Mouse (Mus musculus) intestine, embryonic 15.5 days (tissue): Measurements from ENCODE around the gene Plekhg2. TPM values are rescaled to one million over a fixed set of nuclear protein-coding genes. Genes with fewer than 3 reads are reported as not detected.
A peak's percentile ranks its signal among the peaks of the same experiment; 100 is the strongest.

Experiments used
- ATAC-seq: fragments of 200-750 bp; cut with Nextera tagmentation; 2 replicates; pipeline ENCODE4 v1.8.0; 2017; ENCODE audit warnings: moderate TSS enrichment, moderate library complexity
- H3K27ac ChIP-seq: fragments of 300-500 bp; sonication (generic); 2 replicates; pipeline ENCODE4 v1.5.1; 2015; ENCODE audit warnings: mild to moderate bottlenecking, inconsistent platforms
- H3K27me3 ChIP-seq: fragments of 300-500 bp; sonication (generic); replicated peaks from 2 replicates; pipeline ENCODE4 v1.6.1; 2015; ENCODE audit warnings: inconsistent platforms
- H3K36me3 ChIP-seq: fragments of 300-500 bp; sonication (generic); 2 replicates; pipeline ENCODE4 v1.6.1; 2015; ENCODE audit warnings: inconsistent platforms
- H3K4me1 ChIP-seq: fragments of 300-500 bp; sonication (generic); replicated peaks from 2 replicates; pipeline ENCODE4 v1.6.1; 2015; ENCODE audit warnings: inconsistent platforms
- H3K4me2 ChIP-seq: fragments of 300-500 bp; sonication (generic); replicated peaks from 2 replicates; pipeline ENCODE4 v1.6.1; 2015; ENCODE audit warnings: mild to moderate bottlenecking, inconsistent platforms
- H3K4me3 ChIP-seq: fragments of 300-500 bp; sonication (generic); replicated peaks from 2 replicates; pipeline ENCODE4 v1.5.1; 2015; ENCODE audit warnings: inconsistent platforms
- H3K9ac ChIP-seq: fragments of 300-500 bp; sonication (generic); 2 replicates; pipeline ENCODE4 v1.6.1; 2015; ENCODE audit warnings: inconsistent platforms
- H3K9me3 ChIP-seq: fragments of 300-500 bp; sonication (generic); 2 replicates; pipeline ENCODE4 v1.6.1; 2016; ENCODE audit warnings: inconsistent platforms
- WGBS: fragments of 180-500 bp; shearing (Covaris S2); methylation state at CpG from one replicate; pipeline ENCODE4 v1.1.7; 2015; 5-methylcytosine and 5-hydroxymethylcytosine counted together
- polyA plus RNA-seq: library from polyadenylated mRNA; unstranded; fragments of >200 nt; fragmentation: Nextera tagmentation; extraction: Ambion mirVana; gene quantifications from 2 replicates; pipeline ENCODE4 v1.2.1, GENCODE M21; 2015

The Plekhg2 gene
- polyA plus RNA-seq, 1 experiment from 2014 or later, result 41.7 TPM

DNA sequence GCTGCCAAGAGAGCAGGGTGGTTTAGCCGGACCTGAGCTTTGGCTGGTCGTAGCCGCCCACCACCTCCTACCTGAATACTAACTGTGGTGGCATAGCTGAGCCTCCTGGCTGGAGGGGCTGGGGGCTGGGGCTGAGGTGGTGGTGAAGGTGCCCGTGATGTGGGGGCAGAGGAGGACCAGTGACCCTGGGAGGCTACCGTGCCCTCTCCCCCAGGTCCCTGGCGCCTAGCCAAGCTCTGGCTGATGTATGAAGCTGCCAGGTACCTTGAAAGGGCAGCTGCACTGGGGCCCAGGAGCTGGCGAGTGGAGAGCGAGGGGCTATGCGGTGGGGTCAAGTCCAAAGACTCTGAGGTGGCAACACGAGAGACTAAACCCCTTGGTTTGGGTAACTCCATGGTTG lies 12.5 kb downstream of the Plekhg2 start:
- H3K27ac ChIP-seq, result no peak overlapping the region
- H3K27me3 ChIP-seq, result no peaks in the 10 kb centered on the region
- ATAC-seq, result no peak
- no peak overlapping the region for H3K4me2 ChIP-seq
- no peak overlapping the region for H3K4me3 ChIP-seq
- peaks cover 27% of the 10 kb centered on the region for H3K4me1 ChIP-seq
- H3K36me3 ChIP-seq, result peaks cover 37% of the 10 kb centered on the region
- WGBS, result 87% methylated on average over 10 of the region's 10 CpGs
- no peaks in the 10 kb centered on the region for H3K9me3 ChIP-seq
- H3K9ac ChIP-seq, result no peak overlapping the region

DNA sequence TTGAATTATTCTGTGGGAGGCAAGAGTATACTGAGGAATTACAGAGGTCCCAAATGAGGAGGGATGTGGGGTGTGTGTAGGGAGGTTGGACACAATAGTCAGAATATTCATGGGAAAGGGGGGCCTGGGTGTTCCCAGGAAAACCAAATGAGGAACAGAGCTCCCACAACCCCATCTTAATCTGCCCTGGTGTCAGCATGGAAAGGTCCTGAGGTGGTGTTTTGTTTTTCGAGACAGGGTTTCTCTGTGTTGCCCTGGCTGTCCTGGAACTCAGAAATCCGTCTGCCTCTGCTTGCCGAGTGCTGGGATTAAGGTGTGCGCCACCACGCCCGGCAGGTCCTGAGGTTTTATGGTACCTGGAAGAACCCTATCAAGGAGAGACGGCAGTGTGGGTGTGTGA lies 14.0 kb downstream of the Plekhg2 start:
- Histone ChIP-seq H3K9ac (no peak overlapping the region; the same call in 1 of the 2 replicates), H3K4me2 (no peak overlapping the region), H3K27ac (peak overlapping the region; percentile 74; the same call in 1 of the 2 replicates), H3K4me1 (peaks cover 27% of the 10 kb centered on the region), H3K4me3 (no peak overlapping the region), H3K36me3 (peaks cover 35% of the 10 kb centered on the region), H3K9me3 (no peaks in the 10 kb centered on the region), H3K27me3 (no peaks in the 10 kb centered on the region)
- 44% methylated on average over 7 of the region's 7 CpGs for WGBS
- ATAC-seq, result no peak

DNA sequence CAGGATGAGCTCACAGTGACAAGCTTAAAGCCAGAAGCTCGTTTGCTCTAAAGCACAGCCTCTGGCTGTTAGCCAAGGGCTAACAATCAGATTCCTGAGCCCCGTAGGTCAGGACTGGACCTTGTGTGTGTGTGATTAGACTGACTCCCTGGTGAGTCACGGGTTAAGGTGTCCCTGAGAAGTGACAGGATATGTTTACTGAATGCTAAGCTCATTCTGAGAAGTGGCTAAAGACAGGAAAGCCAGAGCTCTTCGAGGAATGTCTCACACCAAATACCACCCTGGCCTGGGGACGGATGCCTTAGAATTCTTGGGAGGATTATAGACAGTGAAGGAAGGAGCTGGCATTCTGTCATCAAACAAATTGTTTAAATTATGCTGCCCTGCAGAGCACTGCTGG lies 14.4 kb downstream of the Plekhg2 start:
- Histone ChIP-seq H3K27ac (peak overlapping the region; percentile 74), H3K4me3 (no peak overlapping the region), H3K9me3 (no peaks in the 10 kb centered on the region), H3K27me3 (no peaks in the 10 kb centered on the region), H3K9ac (no peak overlapping the region; the same call in 1 of the 2 replicates), H3K4me1 (peaks cover 27% of the 10 kb centered on the region), H3K4me2 (peak overlapping the region; percentile 18; the same call in 1 of the 2 replicates), H3K36me3 (peaks cover 40% of the 10 kb centered on the region)
- peak; percentile 21 for ATAC-seq
- 3% methylated on average over 5 of the region's 5 CpGs for WGBS

DNA sequence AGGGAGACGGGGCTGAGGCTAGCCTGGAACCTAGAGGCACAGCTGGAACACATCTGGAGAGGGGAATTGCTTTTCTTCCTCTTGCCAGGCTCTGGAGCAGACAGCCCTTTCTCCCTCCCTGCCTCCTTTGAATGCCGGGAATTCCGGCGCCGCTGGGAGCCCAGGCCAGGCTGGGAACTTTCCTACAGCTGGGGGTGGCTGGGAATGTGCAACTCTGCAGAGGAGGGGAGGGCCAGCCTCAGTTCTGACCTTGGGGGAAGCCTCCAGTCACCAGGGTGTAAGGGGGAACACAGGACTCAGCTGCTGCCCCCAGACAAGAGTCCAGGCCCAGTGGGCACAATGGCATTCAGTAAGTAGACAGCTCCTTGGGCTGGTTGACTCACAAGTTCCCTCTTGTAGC lies 15.4 kb downstream of the Plekhg2 start:
- peak overlapping the region; percentile 18; the same call in 1 of the 2 replicates for H3K4me2 ChIP-seq
- H3K4me3 ChIP-seq, result no peak overlapping the region
- H3K27ac ChIP-seq, result peak overlapping the region; percentile 74
- no peaks in the 10 kb centered on the region for H3K9me3 ChIP-seq
- peak; percentile 55 for ATAC-seq
- H3K36me3 ChIP-seq, result peaks cover 36% of the 10 kb centered on the region
- H3K27me3 ChIP-seq, result no peaks in the 10 kb centered on the region
- no peak overlapping the region for H3K9ac ChIP-seq
- H3K4me1 ChIP-seq, result peaks cover 27% of the 10 kb centered on the region
- WGBS, result 10% methylated on average over 5 of the region's 5 CpGs

GRCm38 (mm10) chr7:28355221-28355620 lies 17.2 kb downstream of the Plekhg2 start:
- H3K4me2 ChIP-seq, result no peak overlapping the region
- peaks cover 33% of the 10 kb centered on the region for H3K4me1 ChIP-seq
- no peak overlapping the region for H3K27ac ChIP-seq
- 86% methylated on average over 3 of the region's 3 CpGs for WGBS
- no peak overlapping the region for H3K4me3 ChIP-seq
- no peak for ATAC-seq
- no peaks in the 10 kb centered on the region for H3K9me3 ChIP-seq
- no peaks in the 10 kb centered on the region for H3K27me3 ChIP-seq
- peaks cover 27% of the 10 kb centered on the region for H3K36me3 ChIP-seq
- H3K9ac ChIP-seq, result no peak overlapping the region

DNA sequence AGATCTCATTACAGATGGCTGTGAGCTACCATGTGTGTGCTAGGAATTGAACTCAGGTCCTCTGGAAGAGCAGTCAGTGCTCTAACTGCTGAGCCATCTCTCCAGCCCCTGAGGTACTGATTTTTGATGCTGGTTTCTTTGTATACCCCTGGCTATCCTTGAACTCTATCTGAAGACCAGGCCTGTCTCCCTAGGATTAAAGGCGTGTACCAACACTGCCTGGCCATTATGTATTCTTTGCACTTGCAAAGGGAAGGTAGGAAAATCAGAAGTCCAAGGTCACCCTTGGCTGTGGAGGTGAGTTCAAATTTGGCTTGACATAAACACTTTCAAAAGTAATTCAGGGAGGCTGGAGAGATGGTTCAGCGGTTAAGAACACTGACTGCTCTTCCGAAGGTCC lies 17.8 kb downstream of the Plekhg2 start:
- WGBS, result 93% methylated on average over 3 of the region's 3 CpGs
- no peak overlapping the region for H3K27ac ChIP-seq
- H3K9me3 ChIP-seq, result no peaks in the 10 kb centered on the region

DNA sequence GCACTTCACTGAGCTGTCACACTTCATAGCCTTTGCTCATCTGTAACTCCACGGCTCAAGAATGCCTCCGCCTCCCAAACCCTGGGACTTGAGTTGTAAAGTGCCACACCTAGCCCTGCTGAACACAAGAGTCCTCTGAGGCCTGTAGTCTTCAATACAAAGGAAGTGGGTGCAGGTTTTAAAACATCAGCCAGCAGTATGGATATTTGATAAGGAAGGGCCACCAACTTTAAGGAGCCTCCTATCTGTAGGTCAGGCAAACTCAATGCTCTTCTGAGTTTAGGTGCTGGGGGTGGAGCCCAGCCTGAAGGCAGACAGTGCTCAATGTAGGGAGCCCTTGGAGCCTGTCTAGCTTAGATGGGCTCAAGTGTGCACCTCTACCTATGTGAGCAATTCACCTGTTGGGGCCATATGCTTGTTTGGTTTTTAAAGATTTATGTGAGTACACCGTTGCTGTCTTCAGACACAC lies 18.3 kb downstream of the Plekhg2 start:
- Histone ChIP-seq H3K4me3 (no peak overlapping the region), H3K4me1 (peaks cover 37% of the 10 kb centered on the region), H3K27me3 (no peaks in the 10 kb centered on the region), H3K4me2 (no peak overlapping the region), H3K27ac (0 out of 2 replicates have a peak overlapping the region, but pooled peaks have one; percentile 6), H3K9ac (no peak overlapping the region), H3K36me3 (peaks cover 26% of the 10 kb centered on the region), H3K9me3 (no peaks in the 10 kb centered on the region)
- WGBS, result 72% methylated on average over 3 of the region's 3 CpGs
- ATAC-seq, result no peak

More for the DNA sequence above, 17.8 kb downstream of the Plekhg2 start:
- H3K4me3 ChIP-seq, result no peak overlapping the region
- no peaks in the 10 kb centered on the region for H3K27me3 ChIP-seq
- H3K9ac ChIP-seq, result no peak overlapping the region
- ATAC-seq, result no peak
- H3K4me2 ChIP-seq, result no peak overlapping the region
- peaks cover 37% of the 10 kb centered on the region for H3K4me1 ChIP-seq
- peaks cover 27% of the 10 kb centered on the region for H3K36me3 ChIP-seq

DNA sequence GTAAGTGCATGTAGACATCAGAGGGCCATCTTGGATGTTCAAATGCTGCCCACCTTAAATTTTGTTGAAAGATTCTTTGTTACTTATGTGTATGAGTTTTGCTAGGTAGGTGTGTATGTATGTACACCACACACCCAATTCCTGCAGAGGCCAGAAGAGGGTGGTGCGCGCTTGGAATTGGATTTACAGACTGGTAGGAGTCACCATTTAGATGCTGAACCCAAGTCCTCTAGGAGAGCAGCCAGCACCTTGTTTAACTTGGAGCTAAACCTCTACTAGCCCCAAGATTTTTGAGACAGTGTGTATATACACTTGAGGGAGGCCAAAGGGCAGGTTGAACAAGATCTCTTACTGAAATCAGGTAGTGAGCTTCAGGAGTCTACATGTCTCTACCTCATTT lies 19.1 kb downstream of the Plekhg2 start:
- ATAC-seq, result no peak
- WGBS, result 97% methylated on average over 2 of the region's 2 CpGs
- Histone ChIP-seq H3K4me2 (no peak overlapping the region), H3K4me1 (peaks cover 28% of the 10 kb centered on the region), H3K27me3 (no peaks in the 10 kb centered on the region), H3K36me3 (peaks cover 21% of the 10 kb centered on the region), H3K4me3 (no peak overlapping the region), H3K9ac (no peak overlapping the region), H3K9me3 (no peaks in the 10 kb centered on the region), H3K27ac (no peak overlapping the region)

DNA sequence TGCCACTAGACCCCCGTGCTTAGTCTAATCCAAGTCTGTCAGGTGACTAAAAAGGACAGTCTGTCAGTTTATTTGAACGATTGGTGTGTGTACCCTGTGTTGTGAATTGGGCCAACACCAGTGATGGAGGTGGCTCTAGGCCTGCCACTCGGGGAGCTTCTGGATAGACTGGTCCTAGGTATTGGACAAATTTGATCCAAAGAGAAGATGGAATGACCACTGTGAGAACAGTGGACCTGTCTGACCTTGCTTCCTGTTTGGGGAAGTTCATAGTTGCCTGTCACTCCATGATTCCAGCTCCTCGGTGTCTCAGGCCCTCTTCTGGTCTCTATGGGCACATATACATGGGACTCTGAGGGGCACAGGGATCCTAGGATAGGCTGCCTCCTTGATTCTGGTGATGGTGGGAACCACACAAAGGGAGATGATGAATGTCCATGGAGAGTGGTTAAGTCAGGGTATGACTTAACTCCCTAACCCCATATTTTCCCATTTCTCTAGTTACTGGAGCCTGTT lies 20.7 kb downstream of the Plekhg2 start:
- no peak for ATAC-seq
- Histone ChIP-seq H3K27ac (no peak overlapping the region), H3K9ac (peak overlapping the region; percentile 97), H3K27me3 (no peaks in the 10 kb centered on the region), H3K9me3 (no peaks in the 10 kb centered on the region), H3K4me2 (peak overlapping the region; percentile 71), H3K36me3 (peaks cover 21% of the 10 kb centered on the region), H3K4me1 (peaks cover 12% of the 10 kb centered on the region), H3K4me3 (peak overlapping the region; percentile 83)
- 38% methylated on average over 4 of the region's 4 CpGs for WGBS

GRCm38 (mm10) chr7:28350155-28350883 lies 22.1 kb downstream of the Plekhg2 start, which contains the start of gene Rps16:
Rps16 (plus strand) TSS chr7:28350652.
- H3K9ac ChIP-seq, result peak within 1 kb of the TSS; percentile 97
- H3K36me3 ChIP-seq, result peaks cover 21% of the 10 kb centered on the region
- H3K4me3 ChIP-seq, result peak within 1 kb of the TSS; percentile 83
- H3K27me3 ChIP-seq, result no peaks in the 10 kb centered on the region
- peak within 1 kb of the TSS; percentile 77 for H3K4me2 ChIP-seq
- under 1% methylated on average over 50 of the region's 50 CpGs for WGBS
- H3K27ac ChIP-seq, result peak within 1 kb of the TSS; percentile 95
- ATAC-seq, result peak; percentile 95
- H3K9me3 ChIP-seq, result no peaks in the 10 kb centered on the region
- H3K4me1 ChIP-seq, result peaks cover 10% of the 10 kb centered on the region

DNA sequence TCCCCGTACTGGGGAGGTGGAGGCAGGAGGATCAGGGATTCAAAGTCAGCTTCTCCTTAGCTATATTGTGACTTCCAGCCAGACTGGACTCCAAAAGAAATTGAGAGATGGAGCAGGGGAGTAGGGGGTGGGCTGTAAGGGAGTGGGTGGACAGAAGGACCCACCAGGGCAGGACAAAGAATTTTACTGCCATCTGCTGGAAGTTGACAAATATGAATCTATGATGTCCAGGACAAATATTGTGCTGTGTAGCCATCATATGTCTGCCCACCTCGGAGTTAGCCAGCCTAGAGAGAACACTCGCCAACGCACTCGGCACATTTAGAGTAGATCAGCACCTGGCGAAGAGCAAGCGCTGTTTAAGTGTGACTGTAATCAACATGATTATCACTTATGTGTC lies 23.8 kb downstream of the Plekhg2 start:
- peaks cover 10% of the 10 kb centered on the region for H3K4me1 ChIP-seq
- no peaks in the 10 kb centered on the region for H3K9me3 ChIP-seq
- H3K27me3 ChIP-seq, result no peaks in the 10 kb centered on the region
- WGBS, result 84% methylated on average over 7 of the region's 7 CpGs
- no peak overlapping the region for H3K4me2 ChIP-seq
- peaks cover 16% of the 10 kb centered on the region for H3K36me3 ChIP-seq
- H3K27ac ChIP-seq, result no peak overlapping the region
- no peak overlapping the region for H3K9ac ChIP-seq
- no peak for ATAC-seq
- no peak overlapping the region for H3K4me3 ChIP-seq

- Histone ChIP-seq H3K4me2 (no peak overlapping the region), H3K36me3 (peaks cover 8% of the 10 kb centered on the region), H3K4me1 (peaks cover 10% of the 10 kb centered on the region), H3K9me3 (no peaks in the 10 kb centered on the region), H3K27me3 (no peaks in the 10 kb centered on the region), H3K9ac (no peak overlapping the region), H3K27ac (no peak overlapping the region), H3K4me3 (no peak overlapping the region)
- ATAC-seq, result no peak
- WGBS, result 55% methylated on average over 3 of the region's 3 CpGs
Observed at GRCm38 (mm10) chr7:28347746-28348145, 24.7 kb downstream of the Plekhg2 start.
